Mouse (Mus musculus): ENCODE results near the gene Tnfsf18.

The Tnfsf18 gene

GRCm38 (mm10) chr1:161494343-161494742 is at the start of gene Tnfsf18:
Tnfsf18 (plus strand) TSS chr1:161494655.
- DNase-seq (ENCODE audit: low read depth): no peak

GRCm38 (mm10) chr1:161444858-161445257 is 49.6 kb upstream of the Tnfsf18 start:
- DNase-seq (ENCODE audit: low read depth): no peak

- DNase-seq (ENCODE audit: low read depth): no peak
These were observed 42.7 kb upstream of the Tnfsf18 start for GRCm38 (mm10) chr1:161451683-161452245.

DNA sequence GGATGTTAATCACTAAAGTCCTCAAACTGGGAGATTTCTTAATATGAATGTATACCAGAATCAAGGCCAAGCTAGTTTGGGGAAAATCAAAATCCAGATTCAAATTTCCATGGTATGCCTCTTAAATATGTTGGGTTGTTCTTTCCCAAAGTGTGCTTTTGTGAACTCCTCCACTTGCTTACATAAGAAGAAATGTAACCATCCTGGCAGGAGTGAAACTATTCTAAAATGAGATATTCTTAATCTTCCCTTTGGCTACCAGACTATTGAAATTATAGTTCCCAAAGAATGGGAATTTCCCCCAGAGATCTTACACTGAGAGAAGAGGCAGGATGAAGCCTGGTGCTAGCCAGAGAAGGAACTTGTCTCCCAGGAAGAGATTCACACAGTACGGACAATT is 42.2 kb upstream of the Tnfsf18 start:
- no peak for DNase-seq (ENCODE audit: low read depth)

DNA sequence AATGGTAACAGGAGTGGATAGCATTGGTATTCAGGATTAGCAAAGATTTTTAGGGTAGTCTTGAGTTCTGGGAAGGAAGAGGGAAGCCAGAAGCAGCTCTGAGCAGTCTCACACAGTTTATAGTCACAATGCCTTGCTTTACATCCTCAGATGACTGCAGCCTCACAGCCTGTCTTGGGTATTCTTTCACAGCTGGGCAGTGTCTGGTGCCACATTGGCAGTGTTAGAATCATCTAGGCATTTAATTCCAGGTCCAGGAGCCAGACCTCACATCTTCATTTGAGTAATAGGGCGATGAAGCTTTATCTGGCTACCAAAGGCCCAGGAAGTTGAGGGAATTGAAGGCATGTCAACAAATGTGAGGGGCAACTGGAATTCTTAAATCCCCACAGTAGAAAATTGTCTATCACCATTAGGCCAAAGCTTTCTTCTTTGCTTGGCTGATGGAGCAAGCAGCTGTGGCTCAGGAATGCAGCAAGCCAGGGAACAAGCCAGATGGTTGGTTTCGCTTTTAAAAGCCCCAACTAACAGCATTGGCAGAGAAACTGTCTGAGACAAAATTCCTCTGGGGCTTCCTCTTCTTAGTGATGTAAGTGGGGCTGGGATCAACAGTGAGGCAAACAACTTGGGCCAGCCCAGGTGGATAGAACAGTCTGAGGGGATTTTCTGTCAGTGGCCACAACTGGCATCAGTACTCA is 30.9 kb upstream of the Tnfsf18 start:
- no peak for DNase-seq (ENCODE audit: low read depth)

DNA sequence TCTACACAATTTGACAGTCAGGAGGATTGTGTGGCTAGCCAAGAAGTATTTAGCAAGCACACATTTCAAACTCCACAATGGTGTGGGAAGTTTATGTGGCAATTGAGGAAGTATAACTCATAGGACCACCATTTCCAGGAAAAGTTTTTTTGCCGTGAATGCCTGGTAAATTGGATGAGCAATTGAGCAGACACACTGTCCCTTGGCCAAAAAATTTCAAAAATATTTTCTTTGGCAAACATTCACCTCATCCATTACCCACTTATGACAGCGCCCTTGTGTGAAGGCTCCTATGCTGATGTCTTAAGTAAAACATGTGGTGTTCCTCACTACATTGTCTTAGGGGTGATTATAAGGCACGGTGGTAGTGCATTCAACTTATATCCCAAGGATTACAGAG is 17.2 kb upstream of the Tnfsf18 start:
- no peak for DNase-seq (ENCODE audit: low read depth)

- DNase-seq (ENCODE audit: low read depth): no peak
These were observed 14.6 kb upstream of the Tnfsf18 start for GRCm38 (mm10) chr1:161479854-161480253.

DNA sequence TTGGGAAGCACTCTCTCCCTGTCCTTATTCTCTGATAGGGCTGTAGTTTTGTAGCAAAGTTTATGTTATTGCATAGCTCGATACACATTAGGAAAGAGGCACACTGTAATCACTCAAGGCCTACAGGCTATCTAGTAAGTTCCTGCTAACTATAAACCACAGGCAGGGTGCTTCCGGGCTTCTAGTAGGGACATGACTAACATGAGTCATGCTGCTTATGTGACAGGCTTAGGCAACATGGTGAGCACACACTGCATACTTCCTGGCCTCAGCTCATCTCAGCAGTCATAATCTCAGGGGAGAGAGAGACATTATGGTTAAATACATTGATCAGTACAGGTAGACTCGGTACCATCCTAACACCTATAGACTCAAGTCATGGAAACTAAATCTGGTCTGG is 12.2 kb upstream of the Tnfsf18 start:
- no peak for DNase-seq (ENCODE audit: low read depth)

DNA sequence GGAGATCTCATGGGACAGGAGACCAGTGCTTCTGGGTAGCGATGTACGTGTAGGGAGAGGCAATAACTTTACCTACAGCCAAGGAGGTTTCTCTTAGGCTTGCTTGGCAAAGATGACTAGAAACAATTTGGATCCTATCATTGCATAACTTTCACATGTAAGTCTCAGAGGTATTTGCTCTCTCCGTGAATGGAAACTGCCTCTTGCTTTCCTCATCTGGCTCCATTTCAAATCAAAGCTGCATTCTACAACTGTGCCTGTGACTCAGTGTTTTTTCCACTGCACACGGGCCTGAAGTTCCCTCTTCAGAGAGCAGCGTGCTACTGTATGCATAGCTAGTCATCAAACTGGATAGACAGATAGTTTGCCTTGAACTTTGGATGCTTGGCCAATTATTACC is 7.4 kb upstream of the Tnfsf18 start:
- no peak for DNase-seq (ENCODE audit: low read depth)

- DNase-seq (ENCODE audit: low read depth): no peak
These were observed 2.7 kb upstream of the Tnfsf18 start for GRCm38 (mm10) chr1:161491766-161492165.

- DNase-seq (ENCODE audit: low read depth): no peak
These were observed 2.6 kb downstream of the Tnfsf18 start for GRCm38 (mm10) chr1:161496866-161497645.

DNA sequence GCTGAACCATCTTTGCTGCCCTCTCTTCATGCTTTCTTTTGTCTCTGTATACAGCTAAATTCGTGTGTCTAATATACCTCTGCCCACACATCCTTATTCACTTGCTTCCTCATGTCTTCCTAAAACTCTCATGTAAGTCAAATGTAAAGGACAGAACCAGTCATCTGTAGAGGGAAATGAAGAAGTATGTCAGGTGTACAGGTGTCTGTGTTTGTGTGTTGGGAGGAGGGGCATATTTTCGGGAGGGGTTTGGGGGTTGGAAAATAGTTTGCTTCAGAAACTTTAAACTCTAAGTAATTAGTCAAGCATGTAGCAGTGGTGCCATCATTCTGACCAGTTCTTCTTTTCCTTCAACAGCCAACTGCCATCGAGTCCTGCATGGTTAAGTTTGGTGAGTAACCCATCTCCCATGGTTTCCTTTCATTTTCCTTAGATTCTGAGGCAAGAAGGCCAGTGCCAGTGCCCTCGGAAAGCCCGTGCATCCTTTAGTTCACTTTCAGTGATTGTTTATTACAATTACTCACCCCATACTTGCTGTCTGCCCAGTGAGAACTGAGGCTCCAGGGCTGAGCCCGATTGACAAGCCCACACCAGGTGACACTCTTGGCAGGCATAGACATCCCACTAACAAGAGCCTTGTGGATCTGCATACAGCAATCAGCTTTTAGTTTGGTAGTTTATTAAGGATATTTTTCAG is 5.8 kb downstream of the Tnfsf18 start:
- DNase-seq (ENCODE audit: low read depth): no peak

DNA sequence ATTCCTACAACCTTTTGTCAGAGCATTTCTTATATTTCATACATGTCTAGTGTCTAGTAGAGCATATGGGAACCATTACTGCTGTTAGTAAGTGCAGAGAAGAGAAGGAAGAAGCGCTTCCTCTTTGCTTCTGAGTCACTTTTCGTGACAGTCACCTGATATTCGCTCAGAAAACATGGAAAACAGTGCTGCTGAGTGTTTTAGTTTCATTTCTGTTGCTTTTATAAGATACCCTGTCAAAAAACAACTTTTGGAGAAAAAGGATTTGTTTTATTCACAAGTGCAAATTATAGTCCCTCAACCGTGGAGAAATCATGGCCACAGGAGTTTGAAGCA is 6.3 kb downstream of the Tnfsf18 start:
- no peak for DNase-seq (ENCODE audit: low read depth)

DNA sequence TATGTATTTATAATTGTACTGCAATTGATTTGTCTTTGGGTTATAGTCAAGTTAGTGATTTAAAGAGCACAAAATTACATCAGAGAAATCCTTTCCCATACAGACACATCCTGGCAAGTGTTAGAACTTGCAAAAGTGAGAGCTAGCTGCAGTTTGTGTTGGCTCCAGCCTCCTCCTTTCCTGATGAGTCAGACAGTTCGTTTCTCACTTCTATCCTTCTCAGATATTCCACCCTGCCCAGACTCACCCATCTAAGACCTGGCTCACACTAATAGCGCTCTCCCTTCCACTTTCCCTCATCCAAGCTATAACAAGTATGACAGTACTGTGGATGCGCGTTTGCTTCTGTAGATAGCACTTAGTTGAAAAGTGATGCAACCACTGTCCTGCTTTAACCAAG is 11.9 kb downstream of the Tnfsf18 start:
- DNase-seq (ENCODE audit: low read depth): no peak

DNA sequence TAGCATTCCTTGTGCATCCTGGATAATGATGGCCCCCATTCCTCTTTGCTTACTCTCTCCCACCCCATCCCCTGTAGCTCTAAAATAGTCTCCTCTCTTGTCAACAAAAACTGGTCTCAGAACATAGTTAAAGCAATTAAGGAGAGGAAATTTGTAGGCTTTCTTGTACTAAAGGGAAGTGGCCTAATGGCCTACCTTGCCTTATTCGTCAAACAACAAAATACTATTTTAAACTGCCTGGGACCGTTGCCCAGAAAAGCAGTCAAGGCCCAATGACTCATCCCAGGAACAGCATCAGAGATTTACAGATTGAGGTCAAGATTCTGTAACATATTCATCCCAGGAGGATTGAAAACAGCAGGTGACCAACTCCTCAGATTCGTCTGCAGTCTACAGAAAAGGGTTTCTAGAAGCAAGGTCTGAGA is 13.2 kb downstream of the Tnfsf18 start:
- no peak for DNase-seq (ENCODE audit: low read depth)

DNA sequence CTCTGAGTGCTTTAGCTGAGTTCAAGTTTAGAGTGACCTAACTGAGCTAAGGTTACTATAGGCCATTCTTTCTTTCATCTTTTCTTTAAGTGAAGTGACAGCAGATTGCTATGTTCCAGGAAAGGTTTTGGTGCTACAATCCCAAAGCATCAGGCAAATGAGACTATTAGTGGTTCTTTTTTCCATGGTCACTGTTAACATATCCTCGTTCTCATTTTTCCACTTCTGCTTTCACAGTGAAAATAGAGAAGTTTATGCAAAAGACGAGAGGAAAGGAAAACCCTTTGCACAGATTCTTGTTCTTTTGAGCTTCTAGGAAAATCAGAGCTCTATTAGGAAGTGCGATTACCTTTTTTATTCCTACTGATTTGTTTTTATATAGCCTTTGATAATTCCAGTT is 22.9 kb downstream of the Tnfsf18 start:
- DNase-seq (ENCODE audit: low read depth): no peak

GRCm38 (mm10) chr1:161520223-161520622 is 25.8 kb downstream of the Tnfsf18 start:
- DNase-seq (ENCODE audit: low read depth): no peak

GRCm38 (mm10) chr1:161528173-161528572 is 33.7 kb downstream of the Tnfsf18 start:
- DNase-seq (ENCODE audit: low read depth): no peak

- DNase-seq (ENCODE audit: low read depth): no peak
These were observed 56.2 kb downstream of the Tnfsf18 start for GRCm38 (mm10) chr1:161550596-161551095.

GRCm38 (mm10) chr1:161552098-161552497 is 57.6 kb downstream of the Tnfsf18 start:
- no peak for DNase-seq (ENCODE audit: low read depth)
